Mouse (Mus musculus): ENCODE results near the gene Ankub1.
A peak's percentile ranks its signal among the peaks of the same experiment; 100 is the strongest.

DNA sequence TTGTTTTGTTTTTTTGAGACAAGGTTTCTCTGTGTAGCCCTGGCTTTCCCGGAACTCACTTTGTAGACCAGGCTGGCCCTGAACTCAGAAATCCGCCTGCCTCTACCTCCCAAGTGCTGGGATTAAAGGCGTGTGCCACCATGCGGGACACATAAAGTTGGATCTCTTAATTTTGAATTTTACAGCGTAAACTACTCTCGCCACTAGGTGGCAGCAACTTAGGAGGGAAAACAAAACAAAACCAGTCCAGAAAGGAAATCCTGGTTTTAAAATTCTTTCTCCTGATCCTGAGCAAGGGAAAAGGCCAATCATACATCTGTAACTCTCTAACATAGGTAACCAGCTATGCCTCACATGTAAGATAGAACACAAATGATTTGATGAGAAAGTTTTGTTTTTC, 28.9 kb downstream of the Ankub1 start:
- peak; percentile 64 for TF ChIP-seq CTCF (IDR thresholded peaks at IDR 0.05; ENCODE audit: low read depth)
- TF ChIP-seq EP300 (IDR thresholded peaks at IDR 0.05; ENCODE audit: low read depth) = no peak
